Mouse (Mus musculus) neural tube, embryonic 14.5 days (tissue): Measurements from ENCODE around the gene Rp9. TPM values are rescaled to one million over a fixed set of nuclear protein-coding genes. Genes with fewer than 3 reads are reported as not detected.

Experiments
- ATAC-seq: fragments of 200-750 bp; cut with Nextera tagmentation; 2 replicates; pipeline ENCODE4 v1.8.0; 2017; ENCODE audit warnings: low read depth, mild to moderate bottlenecking, moderate TSS enrichment, moderate library complexity
- H3K27ac ChIP-seq: fragments of 300-500 bp; sonication (generic); 2 replicates; pipeline ENCODE4 v1.5.1; 2014; ENCODE audit warnings: low read depth, mild to moderate bottlenecking, control low read depth, low read length, moderate library complexity, mixed read lengths
- H3K27me3 ChIP-seq: fragments of 300-500 bp; sonication (generic); 2 replicates; pipeline ENCODE4 v1.6.1; 2014; ENCODE audit warnings: low read length; ENCODE audit not compliant: control insufficient read depth, insufficient read depth
- H3K36me3 ChIP-seq: fragments of 300-500 bp; sonication (generic); 2 replicates; pipeline ENCODE4 v1.6.1; 2014; ENCODE audit warnings: low read length, mixed read lengths; ENCODE audit not compliant: control insufficient read depth, insufficient read depth
- H3K4me1 ChIP-seq: fragments of 300-500 bp; sonication (generic); 2 replicates; pipeline ENCODE4 v1.6.1; 2014; ENCODE audit warnings: low read length; ENCODE audit not compliant: control insufficient read depth, insufficient read depth
- H3K4me2 ChIP-seq: fragments of 300-500 bp; sonication (generic); 2 replicates; pipeline ENCODE4 v1.6.1; 2014; ENCODE audit warnings: mild to moderate bottlenecking, low read depth, low read length, control low read depth
- H3K4me3 ChIP-seq: fragments of 300-500 bp; sonication (generic); 2 replicates; pipeline ENCODE4 v1.5.1; 2014; ENCODE audit warnings: low read depth, low read length, control low read depth, mixed read lengths
- H3K9ac ChIP-seq: fragments of 300-500 bp; sonication (generic); replicated peaks from 2 replicates; pipeline ENCODE4 v1.6.1; 2014; ENCODE audit warnings: low read depth, mild to moderate bottlenecking, control low read depth, low read length, mixed read lengths
- H3K9me3 ChIP-seq: fragments of 300-500 bp; sonication (generic); 2 replicates; pipeline ENCODE4 v1.6.1; 2016; ENCODE audit warnings: low read length; ENCODE audit not compliant: control insufficient read depth
- WGBS: fragments of 180-500 bp; shearing (Covaris S2); extraction: QIAGEN DNeasy Blood & Tissue Kit; methylation state at CpG from one replicate; pipeline ENCODE4 v1.1.7; 2014; 5-methylcytosine and 5-hydroxymethylcytosine counted together
- polyA plus RNA-seq: library from polyadenylated mRNA; unstranded; fragments of >200 nt; fragmentation: Nextera tagmentation; extraction: Ambion mirVana; gene quantifications from 2 replicates; pipeline ENCODE4 v1.2.1, GENCODE M21; 2014

The Rp9 gene
- polyA plus RNA-seq, 1 experiment from 2014 or later = 75.9 TPM

DNA sequence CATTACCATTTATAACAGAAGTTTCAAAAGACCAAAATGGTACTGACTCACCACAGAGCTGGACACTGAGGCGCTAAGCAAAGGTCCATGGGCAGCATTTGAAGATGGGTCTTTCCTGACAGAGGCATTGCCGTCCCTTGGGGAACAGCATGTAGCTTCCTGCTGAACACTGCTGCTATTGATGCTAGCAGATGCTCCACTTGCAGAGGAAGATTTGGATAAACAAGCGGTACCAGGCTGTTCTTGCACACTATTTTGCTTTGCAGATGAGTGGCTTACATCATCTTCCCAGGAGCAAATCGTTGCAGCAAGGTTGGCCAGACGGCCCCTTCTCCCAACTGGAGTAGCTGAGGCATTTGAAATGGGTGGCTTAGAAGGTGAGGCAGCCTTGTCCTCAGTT, 93.5 kb downstream of the Rp9 start:
- Histone ChIP-seq H3K4me1 (no peaks in the 10 kb centered on the region), H3K4me2 (no peak overlapping the region), H3K9ac (no peak overlapping the region), H3K36me3 (no peaks in the 10 kb centered on the region), H3K9me3 (no peaks in the 10 kb centered on the region), H3K4me3 (no peak overlapping the region), H3K27me3 (no peaks in the 10 kb centered on the region), H3K27ac (no peak overlapping the region)
- no peak for ATAC-seq
- WGBS = 78% methylated on average over 5 of the region's 5 CpGs

DNA sequence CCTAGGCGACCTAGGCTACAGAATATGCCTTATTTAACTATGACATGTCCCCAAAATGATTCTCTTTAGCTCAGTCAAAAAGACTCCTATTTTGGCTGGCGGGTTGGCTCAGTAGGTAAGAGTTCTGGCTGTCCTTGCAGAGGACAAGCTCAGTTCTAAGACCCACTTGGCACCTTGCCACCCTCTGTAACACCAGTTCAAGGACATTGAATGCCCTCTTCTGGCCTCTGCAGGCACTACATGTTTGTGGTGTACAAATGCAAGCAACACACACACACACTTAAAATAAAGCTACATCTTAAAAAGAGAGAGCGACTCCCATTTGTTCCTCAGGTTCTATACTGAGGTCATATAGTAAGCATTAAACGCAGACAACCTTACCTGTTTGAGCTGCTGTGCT, 96.8 kb downstream of the Rp9 start:
- no peak for ATAC-seq
- WGBS = 98% methylated on average over 4 of the region's 4 CpGs

DNA sequence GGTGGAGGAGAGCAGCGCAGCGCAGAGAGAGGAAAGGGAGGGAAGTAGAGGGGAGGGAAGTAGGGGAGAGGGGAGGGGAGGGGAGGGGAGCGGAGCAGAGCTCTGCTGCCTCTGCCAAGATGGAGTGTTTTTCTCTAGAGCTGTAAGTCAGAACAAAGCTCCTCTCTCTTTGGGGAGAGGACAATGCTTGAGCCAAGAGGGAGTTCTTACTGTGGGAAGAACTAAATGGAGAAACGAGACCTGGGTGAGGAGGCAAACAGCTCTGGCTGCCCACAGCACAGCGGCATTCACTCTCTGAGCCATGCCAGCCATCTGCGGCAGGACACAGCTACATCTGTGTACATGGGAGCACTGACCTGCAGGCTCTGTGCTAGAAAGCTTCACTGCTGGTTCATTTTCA, 101.5 kb downstream of the Rp9 start:
- H3K9ac ChIP-seq = no peak overlapping the region
- no peak overlapping the region for H3K4me2 ChIP-seq
- H3K27me3 ChIP-seq = no peaks in the 10 kb centered on the region
- ATAC-seq = no peak
- no peak overlapping the region for H3K4me3 ChIP-seq
- no peaks in the 10 kb centered on the region for H3K9me3 ChIP-seq
- no peaks in the 10 kb centered on the region; the same call in 1 of the 2 replicates for H3K36me3 ChIP-seq
- H3K4me1 ChIP-seq = no peaks in the 10 kb centered on the region
- WGBS = 70% methylated on average over 6 of the region's 6 CpGs
- no peak overlapping the region for H3K27ac ChIP-seq

More for the DNA sequence above, 96.8 kb downstream of the Rp9 start:
- no peaks in the 10 kb centered on the region for H3K27me3 ChIP-seq
- no peaks in the 10 kb centered on the region for H3K36me3 ChIP-seq
- no peak overlapping the region for H3K4me2 ChIP-seq
- no peak overlapping the region for H3K27ac ChIP-seq
- H3K9me3 ChIP-seq = no peaks in the 10 kb centered on the region
- no peaks in the 10 kb centered on the region for H3K4me1 ChIP-seq
- no peak overlapping the region for H3K9ac ChIP-seq
- H3K4me3 ChIP-seq = no peak overlapping the region

DNA sequence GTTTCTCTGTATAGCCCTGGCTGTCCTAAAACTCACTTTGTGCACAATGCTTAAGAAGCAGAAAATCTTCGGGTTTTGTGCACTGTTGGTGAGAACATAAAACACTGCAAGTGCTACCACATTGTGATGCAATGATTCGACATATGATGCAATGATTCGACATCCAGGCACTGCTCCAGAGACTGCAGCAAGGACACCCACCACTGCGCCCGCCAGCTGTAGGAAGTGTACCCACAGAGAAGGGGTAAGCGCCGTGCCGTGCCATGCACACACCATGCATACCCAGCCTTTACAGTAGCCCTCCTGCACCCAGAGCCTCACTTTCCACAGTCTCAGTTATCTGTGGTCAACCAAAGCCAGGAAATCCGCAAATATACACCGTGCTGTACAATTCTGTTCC, 102.9 kb downstream of the Rp9 start:
- H3K9me3 ChIP-seq = no peaks in the 10 kb centered on the region
- no peak for ATAC-seq
- H3K9ac ChIP-seq = no peak overlapping the region
- H3K27ac ChIP-seq = no peak overlapping the region
- H3K4me2 ChIP-seq = no peak overlapping the region
- 97% methylated on average over 10 of the region's 10 CpGs for WGBS
- H3K4me3 ChIP-seq = no peak overlapping the region
- H3K36me3 ChIP-seq = no peaks in the 10 kb centered on the region; the same call in 1 of the 2 replicates
- no peaks in the 10 kb centered on the region for H3K4me1 ChIP-seq
- no peaks in the 10 kb centered on the region for H3K27me3 ChIP-seq

DNA sequence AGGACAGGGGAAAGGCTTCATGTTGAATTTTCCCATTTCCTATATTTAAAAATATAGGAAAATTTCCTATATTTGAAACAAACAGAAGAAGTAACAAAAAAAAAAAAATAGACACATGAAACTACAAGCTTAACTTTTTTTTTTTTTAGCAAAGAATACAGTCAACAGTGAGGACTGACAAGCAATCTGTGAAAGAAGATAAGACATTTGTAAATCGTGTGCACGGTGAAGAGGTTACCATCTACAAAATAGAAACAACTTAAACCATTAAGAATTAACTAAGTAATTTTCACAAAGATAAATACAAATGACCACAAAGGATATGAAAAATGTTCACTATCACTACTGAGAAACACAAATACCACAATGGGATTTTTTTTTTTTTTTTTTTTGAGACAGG, 103.3 kb downstream of the Rp9 start:
- H3K27ac ChIP-seq = no peak overlapping the region
- WGBS = 98% methylated on average over 2 of the region's 2 CpGs
- no peaks in the 10 kb centered on the region for H3K9me3 ChIP-seq
- H3K4me1 ChIP-seq = no peaks in the 10 kb centered on the region
- no peak for ATAC-seq
- H3K9ac ChIP-seq = no peak overlapping the region
- H3K4me3 ChIP-seq = no peak overlapping the region
- no peaks in the 10 kb centered on the region; the same call in 1 of the 2 replicates for H3K36me3 ChIP-seq
- no peaks in the 10 kb centered on the region for H3K27me3 ChIP-seq
- H3K4me2 ChIP-seq = no peak overlapping the region

Other genes with a start within 250 kb of the Rp9 start
- 10.7 and 12.0 TPM in 2 replicates for gene Zfp809, start 244.0 kb downstream of the Rp9 start, polyA plus RNA-seq
- 9.0 and 10.8 TPM in 2 replicates for gene Zfp599, start 209.8 kb downstream of the Rp9 start, polyA plus RNA-seq
- 37.7 and 42.8 TPM in 2 replicates for gene Zfp810, start 162.1 kb downstream of the Rp9 start, polyA plus RNA-seq
- gene Anln, start 80.6 kb downstream of the Rp9 start, polyA plus RNA-seq = 2.3 and 5.3 TPM in 2 replicates
- 11.3 and 15.1 TPM in 2 replicates for gene 9530077C05Rik, start 58.2 kb downstream of the Rp9 start, polyA plus RNA-seq
- gene Gm17545, start 15.5 kb downstream of the Rp9 start, polyA plus RNA-seq = not detected in 2 replicates
- gene Bbs9, start 6.0 kb upstream of the Rp9 start, polyA plus RNA-seq = 19.1 and 19.4 TPM in 2 replicates